8 mouse cellular contexts compared by ENCODE assay signal in the genomic region with DNA sequence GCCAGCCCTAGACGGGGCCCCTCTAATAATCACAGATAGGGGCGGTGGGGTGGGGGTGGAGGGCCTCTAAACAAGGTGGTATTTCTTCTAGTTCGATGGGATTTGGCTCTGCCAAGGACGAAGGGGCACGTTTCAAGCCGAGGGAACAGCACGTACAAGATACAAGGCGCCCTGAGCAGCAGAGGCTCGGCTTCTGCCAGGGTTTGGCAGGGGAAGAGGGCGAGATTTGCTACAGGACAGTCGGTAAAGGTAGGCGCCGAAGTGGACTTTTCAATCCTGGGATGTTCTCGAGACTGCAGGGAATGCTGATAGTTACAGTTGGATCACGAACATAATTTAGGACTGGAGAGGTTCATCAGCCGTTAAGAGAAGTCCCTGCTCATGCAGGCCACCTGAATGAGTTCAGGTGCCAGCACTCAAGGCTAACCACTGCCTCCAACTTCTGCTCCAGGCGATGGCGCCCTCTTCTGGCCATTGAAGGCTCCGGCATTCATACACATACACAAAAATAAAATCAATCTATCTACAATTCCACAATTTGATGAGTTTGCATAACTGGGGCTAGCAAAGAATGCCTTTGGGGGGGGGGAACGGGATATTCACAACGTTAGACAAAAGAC. TPM values are rescaled to one million over a fixed set of nuclear protein-coding genes. Genes with fewer than 3 reads are reported as not detected.
DNase-seq lines count a peak whose midpoint lies in the region; ATAC-seq and TF ChIP-seq lines count a peak whose summit lies in the region.

No protein-coding gene starts in this region.

- peak; percentile 40; the same call in 1 of the 2 replicates for TF ChIP-seq EP300 in ES-Bruce4 (IDR thresholded peaks at IDR 0.05; ENCODE audit: insufficient read depth, low read depth, low read length)
- no peak for TF ChIP-seq EP300 in stomach, postnatal 0 days (optimal IDR thresholded peaks at IDR 0.05)

- 0 out of 2 replicates have a peak, but pooled peaks have one; percentile 18 for ATAC-seq in erythroblast, adult 5-6 weeks (replicated peaks; ENCODE audit: low FRiP score, poor library complexity, severe bottlenecking)
- ATAC-seq in limb, embryonic 13.5 days (ENCODE audit: low FRiP score, low read depth), result no peak
- no peak for ATAC-seq in midbrain, embryonic 14.5 days (ENCODE audit: low FRiP score, low TSS enrichment)
- no peak for ATAC-seq in stomach, postnatal 0 days (ENCODE audit: low FRiP score, low TSS enrichment)

- peak overlapping the region; percentile 60 for H3K4me3 ChIP-seq in ES-Bruce4 (ENCODE audit: low read depth, low read length)
- H3K4me3 ChIP-seq in bone marrow, adult 2 months (replicated peaks; ENCODE audit: control insufficient read depth, low read depth, low read length), result peak overlapping the region; percentile 73
- peak overlapping the region; percentile 92 for H3K4me3 ChIP-seq in limb, embryonic 13.5 days
- H3K4me3 ChIP-seq in midbrain, embryonic 14.5 days (replicated peaks; ENCODE audit: low read depth, low read length), result peak overlapping the region; percentile 96; the same call in 1 of the 2 replicates
- H3K4me3 ChIP-seq in stomach, postnatal 0 days (ENCODE audit: low read depth, low read length), result peak overlapping the region; percentile 91

- no peaks in the 10 kb centered on the region for H3K4me1 ChIP-seq in ES-Bruce4 (ENCODE audit: control insufficient read depth, insufficient read depth, low read length)
- H3K4me1 ChIP-seq in bone marrow, adult 2 months (ENCODE audit: control insufficient read depth, insufficient read depth, low read length), result peaks cover 2% of the 10 kb centered on the region; the same call in 1 of the 2 replicates
- H3K4me1 ChIP-seq in limb, embryonic 13.5 days, result peaks cover 62% of the 10 kb centered on the region
- H3K4me1 ChIP-seq in midbrain, embryonic 14.5 days (ENCODE audit: control insufficient read depth, insufficient read depth, low read length), result peaks cover 12% of the 10 kb centered on the region
- peaks cover 3% of the 10 kb centered on the region for H3K4me1 ChIP-seq in stomach, postnatal 0 days (replicated peaks; ENCODE audit: control insufficient read depth, insufficient read depth)

- intact Hi-C loops in heart, postnatal 36 days (cut with DNase I), result loop anchor here (10.0 kb wide), 2 partner anchors 194 to 476 kb away; a partner anchor contains a TSS

- TF ChIP-seq CTCF in ES-Bruce4 (IDR thresholded peaks at IDR 0.05; ENCODE audit: low read depth, low read length), result peak; percentile 95
- peak; percentile 88 for TF ChIP-seq CTCF in bone marrow, adult 2 months (IDR thresholded peaks at IDR 0.05; ENCODE audit: control insufficient read depth, insufficient read depth, low read length)
- TF ChIP-seq CTCF in stomach, postnatal 0 days (IDR thresholded peaks at IDR 0.05; ENCODE audit: low read depth), result peak; percentile 87

- peak overlapping the region; percentile 41; the same call in 1 of the 2 replicates for H3K27ac ChIP-seq in ES-Bruce4 (ENCODE audit: insufficient read depth, low read length)
- peak overlapping the region; percentile 80 for H3K27ac ChIP-seq in bone marrow, adult 2 months (ENCODE audit: control insufficient read depth, insufficient read depth, low read depth, low read length, poor library complexity)
- peak overlapping the region; percentile 98 for H3K27ac ChIP-seq in limb, embryonic 13.5 days
- no peak overlapping the region for H3K27ac ChIP-seq in midbrain, embryonic 14.5 days (replicated peaks; ENCODE audit: low read depth, low read length)
- peak overlapping the region; percentile 100 for H3K27ac ChIP-seq in stomach, postnatal 0 days (replicated peaks)

- TF ChIP-seq POLR2A in ES-Bruce4 (IDR thresholded peaks at IDR 0.05; ENCODE audit: insufficient read depth, low read length), result no peak
- TF ChIP-seq POLR2A in bone marrow, adult 2 months (IDR thresholded peaks at IDR 0.05; ENCODE audit: borderline replicate concordance, control insufficient read depth, low read depth, low read length), result no peak

- H3K36me3 ChIP-seq in ES-Bruce4 (ENCODE audit: control insufficient read depth, insufficient read depth, low read length, poor library complexity, severe bottlenecking), result peaks cover 8% of the 10 kb centered on the region; the same call in 1 of the 2 replicates
- H3K36me3 ChIP-seq in limb, embryonic 13.5 days, result peaks cover 24% of the 10 kb centered on the region
- H3K36me3 ChIP-seq in midbrain, embryonic 14.5 days (ENCODE audit: control insufficient read depth, insufficient read depth, low read length), result peaks cover 12% of the 10 kb centered on the region
- H3K36me3 ChIP-seq in stomach, postnatal 0 days (ENCODE audit: control insufficient read depth, insufficient read depth, low read length), result peaks cover 11% of the 10 kb centered on the region

- peak overlapping the region; percentile 97 for H3K4me2 ChIP-seq in limb, embryonic 13.5 days (replicated peaks)
- peak overlapping the region; percentile 39 for H3K4me2 ChIP-seq in midbrain, embryonic 14.5 days (ENCODE audit: low read length)
- H3K4me2 ChIP-seq in stomach, postnatal 0 days (replicated peaks; ENCODE audit: low read depth), result peak overlapping the region; percentile 96

- H3K9ac ChIP-seq in ES-Bruce4 (ENCODE audit: low read depth, poor library complexity, severe bottlenecking), result peak overlapping the region; percentile 97
- peak overlapping the region; percentile 55; the same call in 1 of the 2 replicates for H3K9ac ChIP-seq in limb, embryonic 13.5 days
- no peak overlapping the region; the same call in 1 of the 2 replicates for H3K9ac ChIP-seq in midbrain, embryonic 14.5 days (replicated peaks; ENCODE audit: low read length)
- H3K9ac ChIP-seq in stomach, postnatal 0 days (ENCODE audit: low read length), result peak overlapping the region; percentile 54

- 1% methylated on average over 21 of the region's 21 CpGs for WGBS in bone marrow, adult 2 months
- 5% methylated on average over 21 of the region's 21 CpGs for WGBS in limb, embryonic 13.5 days
- WGBS in midbrain, embryonic 14.5 days, result 9% methylated on average over 21 of the region's 21 CpGs
- 3% methylated on average over 21 of the region's 21 CpGs for WGBS in stomach, postnatal 0 days

- DNase-seq in heart, postnatal 36 days, result peak; percentile 77 to 79
- peak; percentile 63 for DNase-seq in midbrain, embryonic 14.5 days
- peak; percentile 81 for DNase-seq in stomach, postnatal 0 days (ENCODE audit: low spot score)
- no peak for DNase-seq in right cerebral cortex, adult 2 months (ENCODE audit: low spot score in 2 of 2)

- no peaks in the 10 kb centered on the region for H3K27me3 ChIP-seq in ES-Bruce4 (ENCODE audit: control insufficient read depth, insufficient read depth, low read length, poor library complexity, severe bottlenecking)
- H3K27me3 ChIP-seq in limb, embryonic 13.5 days, result no peaks in the 10 kb centered on the region
- peaks cover 8% of the 10 kb centered on the region; the same call in 1 of the 2 replicates for H3K27me3 ChIP-seq in midbrain, embryonic 14.5 days (ENCODE audit: control insufficient read depth, insufficient read depth, low read length)
- H3K27me3 ChIP-seq in stomach, postnatal 0 days (ENCODE audit: control insufficient read depth, insufficient read depth, low read length), result no peaks in the 10 kb centered on the region

- H3K9me3 ChIP-seq in ES-Bruce4 (replicated peaks; ENCODE audit: control insufficient read depth, insufficient read depth, low read length, poor library complexity, severe bottlenecking), result no peaks in the 10 kb centered on the region
- H3K9me3 ChIP-seq in limb, embryonic 13.5 days, result no peaks in the 10 kb centered on the region
- no peaks in the 10 kb centered on the region for H3K9me3 ChIP-seq in midbrain, embryonic 14.5 days (ENCODE audit: control insufficient read depth, low read length)
- H3K9me3 ChIP-seq in stomach, postnatal 0 days (ENCODE audit: control insufficient read depth, low read length), result no peaks in the 10 kb centered on the region

RNA-seq across cellular contexts. Expression of a gene that starts 0.9 kb away (rescaled TPM):
- 28.6 and 33.6 TPM in 2 replicates for polyA plus RNA-seq in ES-Bruce4 (2011; ENCODE audit: insufficient read depth, insufficient read length, low read depth, missing spikeins)
- polyA plus RNA-seq in bone marrow, adult 2 months (2011; ENCODE audit: insufficient read depth, insufficient read length, low replicate concordance, missing spikeins), result 40.0 and 65.3 TPM in 2 replicates
- 30.7 and 40.5 TPM in 2 replicates for total RNA-seq in erythroblast, adult 5-6 weeks (2015; ENCODE audit: low replicate concordance)
- total RNA-seq in erythroblast, adult 5-6 weeks (2017; ENCODE audit: low replicate concordance), result 10.5 and 22.8 TPM in 2 replicates
- 100 to 1,000 TPM; 127 to 133 TPM for total RNA-seq in heart, postnatal 36 days (2021)
- 87.5 and 90.9 TPM in 2 replicates for polyA plus RNA-seq in limb, embryonic 13.5 days (2015; fragmentation: Nextera tagmentation; extraction: Ambion mirVana)
- 8.6 and 17.1 TPM in 2 replicates for polyA plus RNA-seq in midbrain, embryonic 14.5 days (2014; fragmentation: Nextera tagmentation; extraction: Ambion mirVana)
- 45.2 and 47.4 TPM in 2 replicates for polyA plus RNA-seq in stomach, postnatal 0 days (2015; fragmentation: Nextera tagmentation; extraction: Ambion mirVana)

RNA-seq across cellular contexts. Expression of a gene that starts 15.4 kb away (rescaled TPM):
- 0.94 and 1.5 TPM in 2 replicates for polyA plus RNA-seq in ES-Bruce4 (2011; ENCODE audit: insufficient read depth, insufficient read length, low read depth, missing spikeins)
- polyA plus RNA-seq in bone marrow, adult 2 months (2011; ENCODE audit: insufficient read depth, insufficient read length, low replicate concordance, missing spikeins), result 10.8 and 16.9 TPM in 2 replicates
- total RNA-seq in erythroblast, adult 5-6 weeks (2015; ENCODE audit: low replicate concordance), result 20.2 and 37.0 TPM in 2 replicates
- 3.0 and 12.7 TPM in 2 replicates for total RNA-seq in erythroblast, adult 5-6 weeks (2017; ENCODE audit: low replicate concordance)
- 1 to 10 TPM; 4.7 to 5.5 TPM for total RNA-seq in heart, postnatal 36 days (2021)
- polyA plus RNA-seq in limb, embryonic 13.5 days (2015; fragmentation: Nextera tagmentation; extraction: Ambion mirVana), result 2.4 and 2.9 TPM in 2 replicates
- polyA plus RNA-seq in midbrain, embryonic 14.5 days (2014; fragmentation: Nextera tagmentation; extraction: Ambion mirVana), result 0.51 and 2.7 TPM in 2 replicates
- polyA plus RNA-seq in stomach, postnatal 0 days (2015; fragmentation: Nextera tagmentation; extraction: Ambion mirVana), result 3.0 and 3.8 TPM in 2 replicates

RNA-seq across cellular contexts. Expression of a gene that starts 18.8 kb away (rescaled TPM):
- 0.61 TPM in 2 replicates for polyA plus RNA-seq in ES-Bruce4 (2011; ENCODE audit: insufficient read depth, insufficient read length, low read depth, missing spikeins)
- polyA plus RNA-seq in bone marrow, adult 2 months (2011; ENCODE audit: insufficient read depth, insufficient read length, low replicate concordance, missing spikeins), result not detected in 2 replicates
- total RNA-seq in erythroblast, adult 5-6 weeks (2015; ENCODE audit: low replicate concordance), result not detected in 2 replicates
- not detected in 2 replicates for total RNA-seq in erythroblast, adult 5-6 weeks (2017; ENCODE audit: low replicate concordance)
- 1 to 10 TPM in 1 of 2 experiments, under 1 TPM in 1; 0.86 to 1.3 TPM for total RNA-seq in heart, postnatal 36 days (2021)
- 0.17 and 0.20 TPM in 2 replicates for polyA plus RNA-seq in limb, embryonic 13.5 days (2015; fragmentation: Nextera tagmentation; extraction: Ambion mirVana)
- polyA plus RNA-seq in midbrain, embryonic 14.5 days (2014; fragmentation: Nextera tagmentation; extraction: Ambion mirVana), result 0.09 and 0.30 TPM in 2 replicates
- polyA plus RNA-seq in stomach, postnatal 0 days (2015; fragmentation: Nextera tagmentation; extraction: Ambion mirVana), result 11.1 and 12.8 TPM in 2 replicates

RNA-seq across cellular contexts. Expression of a gene that starts 28.5 kb away (rescaled TPM):
- 0.75 TPM in 1 of 2 replicates, not detected in the other for polyA plus RNA-seq in ES-Bruce4 (2011; ENCODE audit: insufficient read depth, insufficient read length, low read depth, missing spikeins)
- not detected in 2 replicates for polyA plus RNA-seq in bone marrow, adult 2 months (2011; ENCODE audit: insufficient read depth, insufficient read length, low replicate concordance, missing spikeins)
- not detected in 2 replicates for total RNA-seq in erythroblast, adult 5-6 weeks (2015; ENCODE audit: low replicate concordance)
- total RNA-seq in erythroblast, adult 5-6 weeks (2017; ENCODE audit: low replicate concordance), result not detected in 2 replicates
- total RNA-seq in heart, postnatal 36 days (2021), result under 1 TPM; 0.19 to 0.41 TPM
- polyA plus RNA-seq in limb, embryonic 13.5 days (2015; fragmentation: Nextera tagmentation; extraction: Ambion mirVana), result 1.2 and 1.5 TPM in 2 replicates
- polyA plus RNA-seq in midbrain, embryonic 14.5 days (2014; fragmentation: Nextera tagmentation; extraction: Ambion mirVana), result 0.30 and 0.57 TPM in 2 replicates
- polyA plus RNA-seq in stomach, postnatal 0 days (2015; fragmentation: Nextera tagmentation; extraction: Ambion mirVana), result 0.50 and 0.73 TPM in 2 replicates

Comparison
In these comparisons a context has a peak if more than half of its experiments do, and no peak if none do; other contexts are left out.
1. DNase-seq: peak in heart, postnatal 36 days (2 of 2), midbrain, embryonic 14.5 days (single experiment) and stomach, postnatal 0 days (single experiment); none in right cerebral cortex, adult 2 months (0 of 2).
2. H3K4me2 ChIP-seq: peak in every context shown above with its lines; median percentile 97 in limb, embryonic 13.5 days; 96 in stomach, postnatal 0 days; 39 in midbrain, embryonic 14.5 days.
3. Peak in every context shown above with its lines, with median percentiles within 50 percentile points of each other: H3K4me3 ChIP-seq and CTCF ChIP-seq.